Mouse (Mus musculus): ENCODE measurements around the gene Usp21.
"Not testable (repeated sequence)": the region's sequence is repeated elsewhere in the genome, so short reads cannot be mapped to it uniquely, and the experiment has no call there.

Gene Usp21

DNA sequence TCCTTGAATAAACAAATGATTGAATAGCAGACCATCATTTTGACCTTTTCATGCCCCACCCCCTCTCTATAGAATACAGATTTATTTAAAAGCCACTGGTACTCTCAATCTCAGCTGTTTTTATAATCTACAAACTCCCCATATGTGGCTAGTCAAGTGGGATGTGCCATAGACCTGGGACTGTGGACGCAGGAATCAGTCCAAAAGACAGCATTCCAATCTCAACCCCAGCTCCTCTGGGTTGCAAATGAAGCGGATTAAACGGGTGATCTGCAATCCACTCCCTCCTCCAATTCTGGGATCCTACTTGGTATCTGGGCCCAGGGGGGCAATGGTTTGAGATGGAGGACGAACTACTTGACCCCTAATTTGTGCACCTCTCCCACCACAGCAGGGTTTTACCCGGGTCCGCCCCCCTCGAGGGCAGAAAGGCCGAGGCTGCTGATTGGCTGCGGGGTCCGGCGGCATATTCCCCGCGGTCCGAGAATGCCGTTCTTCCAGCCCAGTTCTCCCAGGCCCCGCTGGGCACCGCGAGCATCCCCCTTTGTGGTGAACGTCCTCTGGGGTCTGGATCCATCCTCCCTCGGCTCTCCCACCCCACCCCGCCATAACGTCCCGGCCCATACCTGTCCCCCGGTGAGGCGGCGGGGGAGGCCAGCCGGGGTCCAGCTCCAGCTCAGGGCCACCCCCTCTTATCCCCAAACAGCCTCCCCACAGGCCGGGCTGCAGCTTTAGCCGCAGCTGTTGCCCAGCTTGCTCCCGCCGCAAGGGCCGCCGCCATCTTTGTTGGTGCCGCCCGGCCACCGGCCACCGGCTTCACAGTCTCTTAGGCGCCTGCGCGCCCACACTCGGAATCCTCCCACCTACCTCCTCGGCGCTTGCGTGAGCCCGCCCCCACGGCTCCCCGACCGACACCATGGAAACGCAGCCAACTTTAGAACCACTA lies at the start of gene Usp21:
Gene Usp21, minus strand, starts transcription at position 856 of the 946 bp plus-strand sequence.
- peak; percentile 96 to 98 for DNase-seq

DNA sequence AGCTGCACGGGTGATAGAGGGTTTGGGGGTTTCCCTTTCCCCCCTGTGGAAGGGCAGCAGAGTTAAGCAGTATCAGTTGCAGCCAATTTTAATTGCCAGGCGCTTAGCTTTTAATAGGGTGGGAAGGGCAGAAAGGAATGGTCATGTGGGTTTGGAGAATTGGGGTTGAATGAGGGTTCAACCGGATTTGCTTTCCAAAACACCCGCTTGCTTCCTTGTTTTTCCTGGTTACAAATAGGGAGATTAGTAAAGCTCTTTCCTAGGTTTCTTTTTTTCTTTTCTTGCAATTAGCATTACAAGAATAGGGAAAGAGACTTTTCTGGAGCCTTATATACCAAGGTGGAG lies 42.4 kb upstream of the Usp21 start:
- no peak for DNase-seq

DNA sequence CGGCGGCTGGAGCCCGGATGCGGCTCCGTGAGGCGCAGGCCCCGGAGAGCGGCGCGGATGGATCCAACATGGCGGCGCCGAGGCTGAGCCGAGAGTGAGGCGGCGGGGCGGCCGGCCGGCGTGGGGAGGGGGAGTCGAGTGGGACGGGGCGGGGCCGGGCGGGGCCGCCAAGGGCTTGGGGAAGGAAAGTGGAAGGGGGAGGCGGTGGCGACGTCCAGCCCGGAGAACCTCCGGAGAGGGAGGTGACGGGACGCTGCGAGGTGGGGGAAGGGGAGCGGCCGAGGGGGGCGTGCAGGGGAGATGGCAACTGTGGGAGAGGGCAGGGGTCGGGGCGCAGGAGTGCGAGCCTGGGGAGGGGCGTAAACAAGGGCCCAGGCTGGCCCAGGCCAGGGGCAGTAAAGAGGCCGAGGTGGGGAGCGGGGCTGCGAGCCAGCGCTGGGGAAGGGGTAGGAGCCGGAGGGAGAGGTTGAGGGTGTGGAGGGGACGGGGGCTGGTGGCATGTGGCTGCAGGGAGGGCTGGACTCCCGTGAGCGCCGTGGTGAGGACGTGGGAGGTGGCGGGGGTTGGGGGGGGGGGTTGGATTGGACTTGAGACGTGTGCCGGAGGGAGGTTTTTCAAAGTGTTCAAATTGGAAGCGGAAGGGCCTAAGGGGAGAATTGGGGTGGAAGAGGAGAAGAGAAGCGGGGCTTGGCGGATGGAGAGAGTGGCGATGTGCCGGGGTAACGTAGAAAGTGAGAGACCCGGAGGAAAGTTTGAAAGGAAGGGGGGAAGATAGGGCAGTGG lies 41.8 kb upstream of the Usp21 start:
- DNase-seq: peak; percentile 90 to 93

GRCm38 (mm10) chr1:171328839-171329432 lies 41.1 kb upstream of the Usp21 start, which contains the start of gene Dedd:
Dedd (plus strand) TSS chr1:171329145.
- peak; percentile 93 to 95 for DNase-seq

- DNase-seq: peak; percentile 55 to 59
Observed at GRCm38 (mm10) chr1:171328244-171328643, 40.5 kb upstream of the Usp21 start.

DNA sequence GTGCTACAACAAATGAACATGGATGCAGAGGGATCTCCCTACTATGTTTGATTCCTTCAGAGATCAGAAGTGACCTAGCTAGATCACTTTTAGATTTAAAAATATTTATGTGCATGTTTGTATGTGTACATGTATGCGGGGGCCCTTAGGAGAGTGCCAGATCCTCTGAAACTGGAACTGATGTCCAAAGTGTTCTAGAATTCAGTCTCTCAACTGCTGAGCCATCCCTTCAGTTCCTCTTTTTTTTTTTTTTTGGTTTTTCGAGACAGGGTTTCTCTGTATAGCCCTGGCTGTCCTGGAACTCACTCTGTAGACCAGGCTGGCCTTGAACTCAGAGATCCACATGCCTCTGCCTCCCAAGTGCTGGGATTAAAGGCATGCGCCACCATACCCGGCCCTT lies 38.8 kb upstream of the Usp21 start:
- not testable (repeated sequence) for DNase-seq

DNA sequence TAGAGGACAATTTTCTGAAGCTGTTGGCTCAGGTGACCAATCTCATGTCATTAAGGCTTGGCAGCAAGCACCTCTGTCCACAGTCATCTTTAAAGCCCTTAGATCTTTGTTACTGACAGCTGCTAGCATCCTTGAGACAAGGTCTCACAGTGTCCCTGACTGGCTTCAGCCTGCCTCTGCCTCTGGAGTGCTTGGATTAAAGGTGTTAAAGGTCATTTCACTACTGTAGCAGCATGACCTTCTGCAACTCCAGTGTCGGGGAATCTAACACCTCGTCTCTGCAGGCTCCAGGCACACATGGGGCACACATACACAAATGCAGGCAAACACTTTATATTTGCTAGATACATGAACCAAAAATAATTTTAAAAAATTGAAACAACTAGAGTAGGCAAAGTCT lies 37.8 kb upstream of the Usp21 start:
- DNase-seq: no peak

DNA sequence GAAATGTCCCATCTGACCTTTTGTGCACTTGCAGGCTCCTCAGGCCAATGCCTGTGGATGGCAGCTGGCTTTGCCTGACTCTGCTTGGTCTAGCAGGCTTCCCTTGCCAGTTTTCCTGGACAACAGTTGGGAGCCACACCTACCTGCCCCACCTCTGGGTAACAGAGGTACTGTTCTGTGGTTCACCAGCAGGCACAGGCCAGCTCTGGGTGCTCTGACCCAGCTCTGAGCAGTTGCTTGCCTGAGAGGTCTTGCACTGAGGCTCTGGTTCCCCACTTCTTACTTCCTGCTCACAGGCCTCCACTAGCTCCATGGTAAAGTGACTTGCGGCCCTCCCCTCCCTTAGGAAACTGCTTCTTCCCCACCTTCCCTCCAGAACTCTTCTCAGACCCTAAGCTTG lies 34.2 kb upstream of the Usp21 start:
- no peak for DNase-seq

DNA sequence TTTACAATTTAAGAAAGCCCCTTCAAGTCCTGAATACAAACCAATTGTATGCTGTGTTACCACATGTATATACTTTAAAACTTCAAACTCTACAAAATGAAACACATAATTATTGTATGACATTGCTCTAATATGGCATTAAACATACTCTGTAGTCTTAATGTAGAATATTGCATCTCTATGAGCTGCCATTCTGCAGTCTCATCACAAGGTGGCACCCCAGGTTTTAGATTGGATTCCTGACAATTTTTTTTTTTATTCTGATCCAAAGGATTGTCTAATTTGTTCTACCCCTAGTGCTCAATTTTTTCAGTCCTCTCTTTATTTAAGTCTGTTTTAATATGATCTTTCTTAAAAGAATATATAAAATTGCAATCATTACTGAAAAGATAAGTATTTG lies 33.6 kb upstream of the Usp21 start:
- DNase-seq: peak; percentile 49 to 70

- DNase-seq: peak; percentile 76 to 85
Observed at GRCm38 (mm10) chr1:171320151-171320550, 32.4 kb upstream of the Usp21 start.

DNA sequence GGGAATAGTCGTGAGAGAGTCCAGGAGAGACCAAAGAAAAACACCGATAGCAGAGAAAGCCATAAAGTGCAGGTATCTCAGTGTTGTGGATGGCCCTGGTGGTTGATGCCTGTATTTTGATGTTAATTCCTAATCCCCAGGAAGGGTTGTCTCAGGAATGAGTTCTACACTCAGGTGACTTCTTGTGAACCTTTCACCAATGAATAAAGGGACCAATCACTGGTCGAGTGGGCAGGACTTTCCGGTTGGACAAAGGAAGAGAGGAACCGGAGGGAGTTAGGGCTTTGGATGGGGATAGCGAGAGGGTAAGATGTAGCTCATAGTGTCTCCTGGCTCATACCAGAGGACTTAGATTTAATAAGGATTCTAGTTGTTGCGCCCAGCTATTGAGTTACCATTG lies 32.0 kb upstream of the Usp21 start:
- DNase-seq: peak in 1 of 2 experiments; percentile 40

DNA sequence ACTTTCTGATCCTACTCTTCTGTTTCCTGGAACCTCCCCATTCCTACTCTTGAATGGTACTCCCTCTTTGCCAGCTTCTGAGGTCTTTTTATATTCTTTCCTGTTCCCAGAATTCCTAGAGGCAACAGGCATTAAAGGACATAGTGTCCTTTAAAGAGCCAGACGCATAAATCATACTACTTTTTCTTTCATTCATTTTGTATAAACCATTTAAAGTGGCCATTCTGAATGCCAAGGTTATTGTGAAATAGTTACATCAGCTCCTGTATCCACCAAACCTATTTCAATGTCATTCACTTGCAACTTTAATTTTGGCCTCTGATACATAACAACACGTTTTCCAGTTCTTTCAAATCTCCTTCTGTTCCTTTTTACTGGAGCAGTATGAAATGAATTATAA lies 21.5 kb upstream of the Usp21 start:
- no peak for DNase-seq

DNA sequence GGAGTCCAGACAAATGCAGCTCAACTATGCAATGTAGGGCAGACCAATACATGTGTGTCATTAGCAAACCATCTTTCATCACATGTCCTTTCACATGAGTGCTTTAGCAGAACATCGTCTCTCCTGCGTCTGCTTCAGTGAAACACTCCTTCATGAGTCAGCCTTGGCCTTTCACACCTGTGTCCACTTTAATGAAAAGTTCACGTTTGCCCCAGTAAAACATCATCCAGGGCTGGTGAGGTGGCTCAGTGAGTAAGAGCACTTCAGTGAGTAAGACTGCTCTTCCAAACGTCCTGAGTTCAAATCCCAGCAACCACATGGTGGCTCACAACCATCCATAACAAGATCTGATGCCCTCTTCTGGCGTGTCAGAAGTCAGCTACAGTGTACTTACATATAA lies 18.4 kb upstream of the Usp21 start:
- DNase-seq: not testable (repeated sequence)

DNA sequence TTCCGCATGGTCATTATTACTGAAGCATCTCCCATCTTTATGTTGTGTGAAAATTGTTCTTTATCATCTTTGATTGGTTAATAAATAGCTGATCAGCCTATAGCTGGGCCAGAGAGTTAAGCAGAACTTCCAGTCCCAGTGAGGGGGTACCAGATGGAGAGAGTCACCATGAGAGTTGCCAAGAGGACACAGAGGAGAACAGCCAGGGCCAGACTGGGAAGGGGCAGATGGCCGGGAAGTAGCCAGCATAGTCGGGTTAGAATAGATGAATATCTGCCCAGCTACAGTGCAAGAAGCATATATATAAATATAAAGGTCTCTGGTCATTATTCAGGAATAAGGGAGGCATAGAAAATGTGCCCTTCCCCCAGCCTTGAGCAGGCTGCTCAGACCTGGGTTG lies 10.4 kb upstream of the Usp21 start:
- peak in 1 of 2 experiments; percentile 53 for DNase-seq

DNA sequence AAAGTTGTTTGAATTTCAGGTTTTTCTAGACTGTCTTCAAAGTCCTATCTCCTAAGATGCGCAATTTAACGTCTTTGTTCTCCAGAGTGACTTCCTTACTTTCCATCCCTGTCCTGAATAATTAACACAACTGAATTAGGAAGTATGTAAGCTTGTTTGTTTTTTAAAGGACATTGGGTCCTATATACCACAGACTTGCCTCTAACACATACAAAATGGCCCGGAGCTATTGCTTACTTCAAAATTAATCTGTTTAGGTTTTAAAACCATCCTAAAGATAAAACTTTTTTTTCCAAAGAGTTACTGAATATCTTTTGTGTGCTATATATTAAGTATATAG lies 7.2 kb upstream of the Usp21 start:
- DNase-seq: no peak

DNA sequence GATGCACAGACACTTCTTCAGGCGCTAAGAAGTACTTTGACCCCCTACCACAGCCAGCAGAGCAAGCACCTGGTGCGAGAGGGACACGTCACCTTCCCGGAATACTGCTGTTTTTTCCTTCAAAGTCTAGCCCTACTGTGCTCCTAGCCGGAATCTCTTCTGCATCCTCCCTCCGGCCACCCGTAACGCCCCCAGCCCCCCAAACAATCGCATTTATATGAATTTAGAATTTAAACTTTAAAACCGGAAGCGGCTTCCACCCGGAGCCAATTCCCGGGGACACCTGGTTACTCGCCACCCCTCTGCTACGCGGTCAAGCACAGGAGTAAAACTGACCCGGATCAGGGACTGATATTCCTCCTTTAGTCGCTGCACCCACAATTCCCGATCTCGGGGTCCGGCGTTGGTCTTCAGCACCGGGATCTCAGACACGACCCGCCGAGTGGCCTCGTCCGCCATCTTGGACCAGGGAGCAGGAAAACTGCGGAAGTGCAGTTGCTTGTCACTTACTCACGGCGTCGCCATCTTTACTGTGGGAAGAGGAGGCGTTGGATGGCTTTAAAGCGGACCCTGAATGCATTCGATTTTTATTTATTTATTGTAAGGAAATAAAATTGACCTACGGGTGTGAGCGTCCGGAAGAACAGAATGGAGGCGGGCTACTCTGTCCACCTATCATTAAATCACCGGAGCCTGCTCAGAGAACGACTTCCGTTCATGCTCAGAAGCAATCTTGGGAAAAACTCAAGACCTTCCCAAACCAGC lies 6.7 kb upstream of the Usp21 start, which contains the start of gene Ufc1:
Gene Ufc1, minus strand, starts transcription at position 727 of the 765 bp plus-strand sequence.
- DNase-seq: peak; percentile 87 to 89

- DNase-seq: no peak
Observed at GRCm38 (mm10) chr1:171293906-171294297, 6.1 kb upstream of the Usp21 start.

DNA sequence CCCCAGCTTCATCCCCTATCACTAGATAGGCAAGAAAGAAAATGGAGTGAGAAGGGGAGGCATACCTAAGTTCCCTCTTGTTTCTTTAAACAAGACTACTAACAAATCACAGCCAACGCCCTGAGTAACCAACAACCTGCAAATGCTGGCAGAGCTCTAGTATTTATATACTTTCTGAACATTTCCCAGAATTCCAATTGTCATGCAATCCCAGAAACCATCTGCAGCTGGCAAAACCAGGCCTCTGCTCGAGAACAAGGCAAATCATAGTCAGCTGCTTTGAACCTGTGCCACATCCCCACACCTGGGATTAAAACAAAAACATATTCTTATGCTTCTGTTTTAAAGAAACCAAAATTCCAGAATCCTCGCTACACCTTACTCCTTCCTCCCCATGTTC lies 5.6 kb upstream of the Usp21 start:
- DNase-seq: no peak

GRCm38 (mm10) chr1:171288328-171288727 lies 537 bp upstream of the Usp21 start:
- no peak for DNase-seq

DNA sequence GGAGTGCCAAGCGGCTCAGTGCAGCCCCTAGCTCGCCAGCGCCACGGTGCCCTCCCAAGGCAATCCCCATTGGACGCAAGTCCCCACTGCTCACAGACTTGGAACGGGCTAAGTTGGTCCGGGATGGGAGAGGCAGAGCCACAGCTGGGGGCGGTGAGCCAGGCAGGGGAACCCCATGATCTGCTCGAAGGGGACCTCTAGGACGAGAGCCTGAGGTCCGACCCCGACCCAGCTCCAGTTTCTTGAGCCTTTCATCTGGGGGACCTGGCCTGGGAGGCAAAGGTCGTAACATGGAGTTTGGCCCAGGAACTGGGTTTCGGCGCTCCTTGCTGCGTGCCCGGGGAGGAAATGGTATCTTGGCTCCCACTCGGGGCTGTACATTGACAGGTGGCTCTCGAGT lies 1.3 kb downstream of the Usp21 start:
- DNase-seq: peak; percentile 31

- peak; percentile 3 to 5 for DNase-seq
Observed at GRCm38 (mm10) chr1:171285096-171285892, 2.5 kb downstream of the Usp21 start.

DNA sequence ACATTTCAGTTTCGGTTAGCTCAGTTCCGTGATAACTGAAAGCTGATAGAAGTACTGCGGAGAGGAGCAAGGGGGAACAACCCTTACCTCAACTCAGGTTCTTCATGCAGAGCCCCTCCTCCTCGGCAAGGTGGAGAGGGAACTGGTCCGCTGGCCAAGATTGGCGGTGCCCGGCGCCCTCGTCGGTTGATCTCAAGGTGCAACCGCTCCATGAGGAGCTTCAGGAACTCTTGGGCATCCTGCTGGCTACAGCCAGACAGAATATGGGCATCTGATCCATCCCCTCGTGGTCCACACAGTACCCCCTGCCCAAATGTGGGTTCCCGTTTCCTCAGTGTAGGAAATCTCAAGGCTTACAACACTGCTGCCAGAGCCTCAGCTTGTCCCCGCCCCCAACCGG lies 3.3 kb downstream of the Usp21 start:
- peak in 1 of 2 experiments; percentile 6 for DNase-seq
